Mouse (Mus musculus): ENCODE data around the gene Errfi1.
"Not testable (repeated sequence)": the region's sequence is repeated elsewhere in the genome, so short reads cannot be mapped to it uniquely, and the experiment has no call there.

Errfi1 gene

GRCm38 (mm10) chr4:150850893-150851292 lies 2.8 kb upstream of the Errfi1 start:
- DNase-seq: no peak

DNA sequence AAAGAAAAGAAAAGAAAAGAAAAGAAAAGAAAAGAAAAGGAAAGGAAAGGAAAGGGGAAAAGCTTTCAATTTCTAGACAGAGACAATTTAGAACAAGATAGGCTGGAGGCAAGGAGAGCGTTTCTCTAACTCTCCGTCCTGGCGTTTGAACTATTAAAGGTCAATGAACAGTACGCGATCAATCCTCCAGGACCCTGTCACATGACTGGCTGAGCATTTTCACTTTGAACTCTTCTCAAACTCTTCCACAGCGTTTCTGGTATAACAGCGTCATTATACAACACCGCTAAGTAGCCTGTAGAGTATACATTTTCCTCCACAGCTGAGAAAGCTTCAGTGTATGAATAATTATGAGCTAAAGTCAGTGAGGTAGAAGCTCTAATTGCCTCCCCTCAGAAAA lies 1.7 kb upstream of the Errfi1 start:
- no peak for DNase-seq

GRCm38 (mm10) chr4:150852479-150852878 lies 1.2 kb upstream of the Errfi1 start:
- no peak for DNase-seq

DNA sequence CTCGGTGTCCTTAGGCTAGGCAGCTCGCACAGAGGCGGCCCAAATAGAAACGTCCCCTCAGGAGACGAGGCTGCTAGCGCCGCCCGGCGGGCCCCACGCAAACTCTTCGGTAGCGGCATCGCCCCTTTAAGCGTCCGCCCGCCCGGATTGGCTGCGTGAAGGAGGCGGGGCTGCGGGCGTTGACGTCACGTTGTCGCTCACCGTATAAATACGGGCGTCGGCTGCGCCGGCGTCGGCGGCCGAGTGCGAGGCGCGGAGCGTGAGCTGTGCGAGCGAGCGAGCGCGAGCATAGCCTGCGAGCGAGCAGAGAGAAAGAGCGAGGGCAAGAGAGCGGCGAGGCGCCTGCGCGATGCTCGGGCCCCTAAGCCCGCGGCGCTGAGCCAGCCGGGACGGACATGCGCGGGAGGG lies 1.1 kb downstream of the Errfi1 start:
- DNase-seq: peak; percentile 95

- no peak for DNase-seq
Observed at GRCm38 (mm10) chr4:150855346-150855745, 1.6 kb downstream of the Errfi1 start.

DNA sequence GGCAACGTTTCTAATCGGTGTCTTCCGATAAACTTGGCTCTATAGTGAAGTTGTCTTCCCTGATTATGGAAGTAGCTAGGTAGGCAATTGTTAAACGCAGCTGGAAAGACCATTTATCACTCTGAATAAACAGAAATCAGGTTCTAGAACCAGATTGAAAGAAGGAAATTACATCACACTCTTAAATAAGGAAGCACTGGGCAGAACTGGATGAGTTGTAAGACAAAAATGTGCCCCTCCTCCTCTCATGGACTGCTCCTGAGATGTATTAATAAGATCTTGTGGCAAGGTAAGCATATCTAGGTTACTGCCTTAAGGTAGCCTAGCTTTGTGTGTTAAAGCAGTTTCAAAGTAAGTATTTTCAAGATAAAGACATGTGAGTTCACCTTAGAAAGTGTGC lies 6.8 kb downstream of the Errfi1 start:
- DNase-seq: no peak

DNA sequence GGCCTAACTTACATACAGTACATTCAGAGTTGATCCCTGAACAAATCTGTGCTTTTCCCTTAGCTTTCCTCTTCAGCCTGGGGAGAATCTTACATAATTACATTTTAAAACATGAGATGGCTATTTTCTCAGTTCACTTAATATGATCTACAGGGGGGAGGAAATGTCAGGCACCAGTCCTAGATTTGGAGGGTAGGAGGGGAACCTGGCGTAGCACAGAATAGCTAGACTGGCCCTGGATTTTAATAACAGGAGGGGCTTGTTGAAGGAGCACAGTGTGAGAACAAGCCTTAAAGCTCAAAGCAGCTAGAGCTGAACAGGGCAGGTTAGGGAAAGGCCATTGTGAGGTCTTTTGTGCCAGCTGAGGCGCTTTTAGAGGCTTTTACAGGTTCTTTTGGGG lies 7.4 kb downstream of the Errfi1 start:
- DNase-seq: no peak

DNA sequence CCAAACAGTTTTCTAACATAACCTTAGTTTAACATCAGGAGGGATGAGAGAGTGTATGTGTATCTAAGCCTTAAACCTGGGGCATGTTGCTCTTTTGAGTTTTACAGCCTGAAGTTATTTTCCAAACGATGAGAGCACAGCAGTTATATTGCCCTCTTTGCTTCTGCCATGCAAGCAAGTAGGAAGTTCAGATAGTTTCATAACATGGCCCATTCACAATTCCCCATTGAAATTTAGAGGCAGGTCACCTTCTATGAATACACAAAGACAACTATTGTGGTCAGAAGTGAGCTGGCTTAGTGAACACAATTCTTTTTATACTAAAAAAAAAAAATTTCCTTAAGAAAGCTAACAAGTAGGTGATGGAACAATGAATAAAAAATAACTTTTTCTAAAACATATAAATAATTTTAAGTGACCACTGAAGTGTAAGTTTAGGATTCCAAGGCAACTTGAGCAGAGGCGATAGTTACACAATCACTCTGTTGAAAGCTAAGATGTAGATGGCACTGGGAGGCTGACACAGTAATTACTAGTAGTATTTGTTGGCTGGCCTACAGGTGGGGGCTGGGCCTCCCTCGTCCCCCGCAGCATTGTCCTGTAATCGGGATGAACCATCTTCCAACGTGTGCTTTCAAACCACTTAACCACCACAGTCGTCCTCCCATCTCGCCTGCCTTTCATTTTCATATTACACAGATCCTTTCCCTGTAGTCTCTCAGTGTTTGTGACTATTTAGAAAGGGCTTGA lies 9.1 kb downstream of the Errfi1 start:
- DNase-seq: no peak

DNA sequence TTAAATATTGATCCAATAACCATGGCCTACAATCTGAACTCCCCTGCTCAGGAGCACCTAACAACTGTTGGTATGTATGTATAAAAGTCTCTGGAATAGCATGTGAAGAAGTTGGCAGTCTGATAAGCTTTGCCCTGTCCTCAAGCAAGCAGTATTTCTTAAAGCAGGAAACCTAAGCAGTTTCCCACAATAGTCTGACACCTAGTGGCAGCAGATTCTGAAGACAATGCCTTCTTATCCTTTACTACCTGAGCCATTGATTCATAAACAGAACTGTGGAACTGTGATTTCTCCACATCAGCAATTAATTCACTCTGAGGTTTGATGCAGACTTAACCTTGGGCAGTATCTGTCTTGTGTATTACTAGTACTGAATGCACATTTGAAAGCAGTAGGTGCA lies 11.7 kb downstream of the Errfi1 start:
- DNase-seq: no peak

DNA sequence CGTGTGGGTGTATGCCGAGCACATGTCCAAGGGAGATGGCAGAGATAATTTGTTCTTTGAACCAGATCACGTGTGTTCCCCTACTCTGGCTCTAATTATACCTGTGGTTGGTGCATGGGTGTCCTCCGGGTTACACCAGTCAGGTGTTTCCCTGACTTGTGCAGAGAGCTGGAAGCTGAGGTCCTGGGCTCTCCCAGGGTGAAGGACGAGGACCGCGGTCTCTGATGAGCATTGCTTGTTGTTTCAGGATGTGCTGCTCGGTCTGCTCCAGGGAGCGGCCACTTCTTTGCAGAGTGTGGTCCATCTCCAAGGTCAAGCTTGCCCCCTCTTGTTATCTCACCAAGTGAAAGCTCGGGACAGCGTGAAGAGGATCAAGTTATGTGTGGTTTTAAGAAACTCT lies 12.3 kb downstream of the Errfi1 start:
- DNase-seq: no peak

- DNase-seq: no peak
Observed at GRCm38 (mm10) chr4:150866494-150866893, 12.8 kb downstream of the Errfi1 start.

DNA sequence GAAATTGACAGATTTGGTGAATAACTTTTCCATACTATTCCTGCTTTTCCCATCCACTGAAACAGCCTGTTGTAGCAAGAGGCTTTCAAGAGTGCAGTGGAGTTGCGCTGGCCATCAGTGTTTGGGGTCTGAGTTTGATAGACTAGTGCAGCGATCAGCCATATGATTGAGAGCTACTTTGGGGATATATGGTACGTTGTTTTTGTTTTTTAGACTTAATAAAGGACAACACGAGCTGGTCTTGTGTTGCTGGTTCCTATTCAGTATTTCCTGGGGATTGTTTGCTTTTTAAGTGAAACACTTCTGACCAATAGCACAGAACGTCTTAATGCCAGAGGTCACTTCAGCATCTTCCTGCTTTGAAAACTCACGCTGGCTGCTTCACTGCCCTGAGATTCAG lies 14.4 kb downstream of the Errfi1 start:
- DNase-seq: no peak

GRCm38 (mm10) chr4:150868859-150869258 lies 15.1 kb downstream of the Errfi1 start:
- DNase-seq: no peak

DNA sequence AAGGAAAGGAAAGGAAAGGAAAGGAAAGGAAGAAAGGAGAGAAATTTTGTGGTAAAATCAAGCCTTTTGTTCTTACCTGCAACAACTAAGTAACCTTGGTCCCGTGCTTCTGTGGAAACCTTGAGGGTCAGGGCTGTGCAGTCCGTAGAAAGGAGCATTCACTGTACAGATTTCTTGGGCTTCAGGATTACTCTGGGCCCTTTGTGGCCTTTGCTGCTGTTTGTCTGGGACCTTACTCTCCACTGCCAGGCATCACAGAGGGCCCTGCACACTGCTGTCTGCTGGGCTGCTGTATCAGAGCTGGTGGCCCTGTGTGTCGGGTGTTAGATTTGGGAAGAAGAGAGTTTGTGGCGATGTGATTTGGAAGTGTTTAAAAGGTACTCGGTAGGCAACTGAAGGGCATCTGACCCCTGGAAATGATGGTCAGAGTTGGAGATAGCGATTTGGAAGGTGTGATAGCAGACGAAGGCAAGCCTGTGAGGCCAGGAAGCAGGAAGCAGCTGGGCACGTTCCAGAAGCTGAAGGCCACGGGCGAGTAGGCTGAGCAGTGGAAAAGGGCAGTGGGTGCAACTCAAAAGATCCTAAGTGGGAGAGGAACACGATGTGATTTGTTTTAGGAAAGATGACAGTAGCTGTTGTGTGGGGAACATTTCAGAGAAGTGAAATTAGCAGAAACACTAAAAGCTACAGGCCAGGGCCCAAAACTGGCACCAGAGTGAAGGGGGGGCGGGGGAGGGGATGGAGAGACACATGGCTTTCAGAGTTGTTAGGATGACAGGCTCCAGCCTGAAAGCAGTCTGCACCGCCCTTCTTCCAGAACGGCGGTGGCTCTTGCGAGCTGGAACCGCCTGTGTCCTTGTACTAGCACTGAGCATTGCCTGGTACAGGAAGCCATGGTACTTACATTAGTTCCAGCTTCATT lies 15.8 kb downstream of the Errfi1 start:
- no peak for DNase-seq

DNA sequence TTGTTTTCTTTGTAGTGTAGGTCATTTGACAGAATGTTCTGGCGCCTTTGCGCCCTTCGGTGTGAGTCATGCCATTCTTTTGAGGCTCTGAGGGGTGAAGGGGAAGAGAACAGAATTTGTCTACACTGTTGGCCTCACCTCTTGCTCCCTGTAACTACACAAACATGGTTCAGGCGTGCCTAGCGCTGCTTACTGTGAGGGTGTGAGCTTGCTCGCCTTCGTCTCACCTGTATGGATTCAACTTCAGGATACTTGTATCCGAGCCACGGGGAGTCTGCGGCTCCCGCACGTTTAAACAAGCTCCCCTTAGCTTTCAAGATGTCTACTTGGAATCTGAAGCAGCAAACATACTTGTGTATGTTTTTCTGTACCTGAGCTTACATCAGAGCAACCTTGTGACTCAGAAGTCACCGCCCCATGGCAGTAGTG lies 17.3 kb downstream of the Errfi1 start:
- no peak for DNase-seq

- no peak for DNase-seq
Observed at GRCm38 (mm10) chr4:150871392-150872138, 17.8 kb downstream of the Errfi1 start.

- no peak for DNase-seq
Observed at GRCm38 (mm10) chr4:150872139-150872651, 18.5 kb downstream of the Errfi1 start.

GRCm38 (mm10) chr4:150872681-150873080 lies 19.0 kb downstream of the Errfi1 start:
- no peak for DNase-seq

- DNase-seq: not testable (repeated sequence)
Observed at GRCm38 (mm10) chr4:150874416-150874815, 20.7 kb downstream of the Errfi1 start.

DNA sequence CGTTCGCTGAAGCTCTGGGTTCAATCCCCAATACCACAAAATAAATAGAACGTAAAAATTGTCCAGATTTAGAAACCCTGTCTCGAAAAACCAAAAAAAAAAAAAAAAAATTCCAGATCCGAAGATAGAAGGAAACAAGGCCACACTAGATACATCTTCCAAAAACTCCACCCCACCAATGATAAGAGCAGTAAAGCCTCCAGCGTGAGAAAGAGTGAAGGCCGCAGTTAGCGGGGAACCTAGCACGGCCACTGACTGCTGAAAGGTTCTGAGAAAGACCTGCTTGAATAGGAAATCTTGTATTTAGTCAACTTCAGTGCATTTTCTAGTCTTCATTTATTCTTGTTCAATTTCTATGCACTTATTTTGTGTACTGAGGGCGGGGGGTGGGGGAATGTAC lies 21.7 kb downstream of the Errfi1 start:
- no peak for DNase-seq

DNA sequence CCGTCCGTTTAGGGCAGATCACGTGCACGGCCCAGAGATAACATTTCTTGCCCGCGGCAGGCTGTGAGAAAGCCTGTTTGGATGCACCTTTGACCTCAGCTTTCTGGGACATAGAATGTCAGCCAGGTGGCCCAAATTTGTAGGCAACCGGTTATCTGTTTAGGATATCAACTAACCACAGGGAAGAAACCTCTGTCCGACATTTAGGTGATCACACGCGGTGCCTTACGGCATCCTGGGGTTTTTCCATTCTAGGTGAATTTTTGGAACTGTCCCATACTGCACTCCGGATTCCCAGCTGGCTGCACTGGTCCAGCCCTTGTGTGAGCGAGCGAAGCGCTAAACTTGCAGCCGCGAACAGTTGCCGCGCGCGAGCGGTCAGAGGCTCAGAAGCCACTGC lies 25.9 kb downstream of the Errfi1 start:
- DNase-seq: no peak

DNA sequence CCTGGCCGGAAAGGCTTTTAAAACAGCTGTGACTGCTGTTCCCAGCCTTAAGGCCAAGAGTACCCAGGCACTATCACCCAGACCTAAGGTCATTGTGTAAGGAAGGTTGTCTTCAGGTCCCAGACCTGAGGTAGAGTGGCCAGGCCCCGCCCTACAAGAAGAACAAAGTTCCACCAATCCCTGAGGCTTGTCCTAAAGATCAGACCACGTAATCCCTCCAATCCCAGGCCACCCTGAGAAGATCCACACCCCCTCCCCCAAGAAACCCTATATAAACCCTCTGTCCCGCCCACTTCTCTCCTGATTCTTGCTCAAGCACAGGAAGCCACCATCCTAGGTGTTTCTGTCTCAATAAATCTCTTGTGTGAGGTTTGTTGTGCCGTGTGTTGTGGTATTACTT lies 26.6 kb downstream of the Errfi1 start:
- DNase-seq: no peak

DNA sequence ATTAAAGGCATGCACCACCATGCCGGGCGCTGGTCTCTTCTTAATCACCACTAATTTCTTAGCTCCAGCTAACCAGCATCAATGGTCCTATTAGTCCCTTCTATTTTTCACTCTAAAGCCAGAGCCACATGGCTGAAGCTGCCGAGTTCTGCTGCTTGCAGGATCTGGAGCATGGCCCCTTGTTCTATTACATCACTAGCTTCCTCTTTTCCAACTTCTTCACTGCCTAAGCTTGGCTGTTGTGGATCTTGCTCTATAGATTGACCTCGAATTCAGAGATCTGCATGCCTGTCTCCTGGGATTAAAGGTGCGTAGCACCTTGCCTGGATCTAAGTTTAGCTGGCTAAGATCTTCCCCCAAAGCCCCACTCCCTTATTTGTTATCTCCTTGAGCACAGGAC lies 28.9 kb downstream of the Errfi1 start:
- no peak for DNase-seq

All from cerebellum, adult 11 months (tissue).